Mouse (Mus musculus) heart, postnatal 4 days (tissue): ENCODE results near the gene Mamld1. TPM values are rescaled to one million over a fixed set of nuclear protein-coding genes. Genes with fewer than 3 reads are reported as not detected.
"Not testable (repeated sequence)": the region's sequence is repeated elsewhere in the genome, so short reads cannot be mapped to it uniquely, and the experiment has no call there.

Experiments
- DNase-seq: peaks from one replicate; pipeline ENCODE4 v3.0.0; 2021
- total RNA-seq, 2 experiments: library from RNA; stranded (reverse); gene quantifications; 2 replicates each; pipeline ENCODE4 v1.2.3; 2021

Mamld1 gene
- total RNA-seq, result 10 to 100 TPM; 11.6 to 11.8 TPM

DNA sequence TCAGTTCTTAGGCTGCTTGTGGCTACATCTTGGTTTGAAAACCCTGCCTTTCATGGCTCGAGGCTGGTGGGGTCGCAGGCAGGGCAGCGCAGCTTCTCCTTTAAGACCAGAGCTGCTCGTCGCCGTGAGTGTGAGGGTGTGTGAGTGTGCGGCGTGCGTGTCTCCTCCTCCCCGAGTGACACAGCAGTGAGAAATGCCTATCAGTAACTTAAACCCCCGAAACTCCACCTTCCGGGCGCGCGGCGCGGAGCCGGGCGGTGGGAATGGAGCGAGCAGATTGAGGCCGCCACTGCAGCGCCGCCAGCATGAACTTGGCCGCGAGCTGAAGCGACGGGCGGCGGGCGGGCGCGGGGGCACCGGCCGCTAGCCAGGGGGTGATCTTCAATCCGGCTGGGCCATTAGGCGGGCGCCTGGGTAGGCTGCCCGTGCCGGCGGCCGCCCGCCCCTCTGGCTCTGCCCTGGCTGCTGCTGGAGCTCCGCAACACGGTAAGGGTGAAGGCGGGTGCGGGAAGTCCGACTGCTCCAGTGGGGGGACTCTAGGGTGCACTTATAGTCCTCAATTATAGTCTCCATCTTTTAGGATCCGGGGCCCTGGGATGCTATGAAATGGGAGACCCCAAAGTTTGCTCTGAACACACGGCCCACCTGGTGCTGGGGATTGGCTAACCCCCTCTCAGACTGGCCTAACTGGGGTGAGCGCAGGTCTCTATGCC is at the start of gene Mamld1:
Gene Mamld1, plus strand, starts transcription at position 393 of the 713 bp plus-strand sequence.
- DNase-seq, result peak; percentile 79

GRCm38 (mm10) chrX:71024718-71025117 is 25.3 kb upstream of the Mamld1 start:
- DNase-seq, result no peak

- DNase-seq, result no peak
Observed at GRCm38 (mm10) chrX:71028007-71028406, 22.0 kb upstream of the Mamld1 start.

GRCm38 (mm10) chrX:71028976-71029375 is 21.1 kb upstream of the Mamld1 start:
- DNase-seq, result not testable (repeated sequence)

- DNase-seq, result peak; percentile 26
Observed at GRCm38 (mm10) chrX:71050677-71051311, 738 bp downstream of the Mamld1 start.

DNA sequence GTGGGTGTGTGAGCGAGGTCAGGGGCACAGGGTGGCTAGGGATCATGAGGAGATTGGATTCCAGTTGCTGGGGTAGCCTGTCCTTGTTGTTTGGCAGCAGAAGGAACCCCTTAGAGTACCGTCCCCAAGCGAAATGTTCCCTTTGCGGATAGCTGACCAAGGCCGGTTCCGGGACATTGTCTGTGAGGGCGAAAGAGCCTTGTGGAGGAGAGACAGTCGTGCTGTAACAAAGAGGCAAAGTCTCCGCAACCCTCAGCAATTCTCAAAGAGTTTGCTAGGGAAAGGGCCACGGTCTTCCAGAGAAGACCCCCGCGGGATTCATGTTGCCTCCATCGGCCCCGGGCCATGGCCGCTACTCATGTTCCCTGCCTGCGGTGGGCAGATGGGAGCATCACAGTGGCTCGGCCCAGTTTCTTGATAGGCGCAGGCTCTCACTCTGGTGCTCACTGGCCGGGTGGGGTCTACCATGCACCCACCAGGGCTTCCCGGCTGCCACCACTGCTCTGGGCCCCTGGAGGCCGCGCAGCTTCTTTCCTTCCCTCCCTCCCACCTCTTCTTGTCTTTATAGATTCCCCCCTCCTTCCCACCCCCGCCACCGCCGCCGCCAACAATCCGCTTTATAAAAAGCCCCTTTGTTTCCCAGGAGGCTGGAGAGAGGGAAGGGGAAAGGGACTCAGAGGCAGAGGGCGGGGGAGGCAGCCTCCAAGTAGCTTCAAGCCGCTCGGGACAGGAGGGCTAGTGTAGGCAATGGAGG is 1.5 kb downstream of the Mamld1 start:
- DNase-seq, result peak; percentile 31

DNA sequence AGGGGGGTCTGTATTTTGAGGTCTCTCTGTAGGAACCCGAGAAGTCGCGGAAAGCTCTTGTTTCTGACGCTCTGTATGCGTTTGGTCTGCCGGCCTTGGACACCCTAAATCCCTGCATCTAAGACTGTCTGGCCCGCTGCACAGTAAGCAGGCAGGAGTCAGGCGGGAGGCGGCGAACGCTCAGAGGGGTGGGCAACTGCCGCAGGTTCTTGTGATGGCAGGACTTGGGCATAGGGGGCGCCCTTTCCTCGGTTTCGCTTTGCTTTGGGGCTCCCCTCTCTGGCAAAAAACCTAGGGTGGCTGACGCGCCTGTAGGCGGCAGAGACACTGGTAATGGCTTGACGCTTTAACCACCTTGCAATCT is 2.0 kb downstream of the Mamld1 start:
- peak; percentile 89 for DNase-seq

DNA sequence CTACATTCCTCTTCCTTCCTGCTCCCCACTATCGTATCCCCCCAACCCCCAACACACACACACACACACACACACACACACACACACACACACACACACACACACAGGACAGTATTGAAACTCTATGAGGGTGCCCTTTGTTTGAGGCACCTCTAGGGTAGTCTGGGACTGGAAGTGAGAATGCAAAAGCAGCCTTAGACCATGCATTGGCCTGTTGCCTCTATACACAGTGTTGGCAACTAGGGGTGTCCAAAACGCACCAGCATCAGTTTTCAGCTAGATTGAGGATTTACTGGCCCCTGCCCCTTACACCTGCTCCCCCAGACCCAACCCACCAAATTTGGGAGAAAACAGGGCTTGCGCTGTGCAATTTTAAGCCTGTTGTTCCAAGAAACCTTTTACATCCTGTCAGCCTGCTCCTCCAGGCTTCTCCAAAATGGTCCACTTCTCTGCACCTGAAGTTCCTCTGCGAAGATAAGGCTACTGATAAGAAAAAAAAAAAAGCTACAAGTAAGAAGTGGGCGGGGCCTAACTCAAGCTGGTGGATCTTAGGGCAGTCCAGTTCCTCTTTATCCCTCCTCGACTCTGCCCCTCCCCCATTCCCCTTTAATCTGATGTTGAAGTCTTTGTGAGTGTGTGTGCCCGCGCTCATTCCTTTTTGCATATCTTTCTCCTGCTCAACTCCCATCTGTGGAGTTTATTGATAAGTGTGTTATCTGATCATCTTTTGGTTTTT is 2.6 kb downstream of the Mamld1 start:
- no peak for DNase-seq

DNA sequence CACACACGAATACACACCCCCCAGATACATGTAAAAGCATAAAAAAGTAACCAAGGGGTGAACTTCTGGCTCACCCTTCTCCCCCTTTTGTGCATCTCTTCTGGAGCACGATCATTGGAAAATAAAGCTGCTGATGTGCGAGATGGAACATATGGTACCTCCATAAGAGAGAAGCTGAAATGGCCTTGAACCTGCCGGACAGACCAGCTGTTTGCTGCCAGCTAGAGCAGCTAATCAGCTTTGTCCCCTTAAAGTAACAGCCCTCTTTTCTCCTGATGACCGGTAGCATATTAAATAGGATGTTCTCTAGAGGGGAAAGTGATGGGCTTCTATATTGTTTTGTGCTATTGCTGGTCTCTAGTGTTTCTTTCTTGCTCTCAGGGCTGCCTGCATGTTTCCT is 3.2 kb downstream of the Mamld1 start:
- DNase-seq, result no peak

GRCm38 (mm10) chrX:71056968-71057367 is 6.9 kb downstream of the Mamld1 start:
- DNase-seq, result no peak

- no peak for DNase-seq
Observed at GRCm38 (mm10) chrX:71085092-71085807, 35.2 kb downstream of the Mamld1 start.

GRCm38 (mm10) chrX:71087370-71088079 is 37.5 kb downstream of the Mamld1 start:
- no peak for DNase-seq

- DNase-seq, result no peak
Observed at GRCm38 (mm10) chrX:71088080-71088414, 38.0 kb downstream of the Mamld1 start.

- no peak for DNase-seq
Observed at GRCm38 (mm10) chrX:71105820-71106219, 55.8 kb downstream of the Mamld1 start.

- peak; percentile 29 for DNase-seq
Observed at GRCm38 (mm10) chrX:71106392-71106791, 56.3 kb downstream of the Mamld1 start.

DNA sequence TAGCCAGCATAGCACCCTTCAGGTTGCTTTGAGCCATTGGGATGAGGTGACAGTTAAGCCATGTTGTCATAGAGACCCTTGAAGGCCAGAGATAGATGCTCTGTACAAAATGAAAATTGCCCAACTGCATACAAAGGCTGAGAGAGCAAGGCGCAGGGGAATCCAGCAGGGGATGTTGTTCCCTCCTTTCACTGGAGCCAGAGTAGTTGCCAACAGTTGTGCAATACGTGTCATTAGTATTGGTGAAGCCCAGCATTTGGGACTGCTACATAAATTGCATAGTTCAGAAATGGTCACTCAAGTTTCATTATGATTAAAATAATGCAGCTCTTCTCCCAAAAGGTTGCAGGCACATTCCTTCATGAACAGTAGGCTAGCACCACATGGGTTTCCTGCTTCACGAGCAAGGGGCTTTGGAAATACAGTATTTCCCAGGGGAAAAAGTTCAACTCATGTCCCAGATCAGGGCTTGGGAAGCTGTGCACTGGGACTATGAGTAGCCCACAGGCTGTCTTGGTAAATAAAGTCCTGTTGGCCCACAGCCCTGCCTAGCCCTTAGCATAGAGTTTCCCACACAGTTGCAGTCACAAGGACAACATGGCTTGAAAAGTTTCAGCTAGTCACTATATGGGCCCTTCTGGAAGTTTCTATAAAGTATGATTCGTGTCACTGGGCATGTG is 58.1 kb downstream of the Mamld1 start:
- no peak for DNase-seq

GRCm38 (mm10) chrX:71110333-71110732 is 60.3 kb downstream of the Mamld1 start:
- no peak for DNase-seq

GRCm38 (mm10) chrX:71122359-71123293 is 72.6 kb downstream of the Mamld1 start:
- DNase-seq, result no peak

- no peak for DNase-seq
Observed at GRCm38 (mm10) chrX:71125013-71125412, 75.0 kb downstream of the Mamld1 start.

- peak; percentile 55 for DNase-seq
Observed at GRCm38 (mm10) chrX:71131464-71131863, 81.4 kb downstream of the Mamld1 start.
